Mouse (Mus musculus) right cerebral cortex, postnatal 4 days (tissue): Measurements from ENCODE around the gene Drg2.

Source experiments
- DNase-seq: peaks from one replicate; pipeline ENCODE4 v3.0.0-alpha.2; 2022

Gene Drg2

GRCm38 (mm10) chr11:60470743-60471142 lies 16.4 kb downstream of the Drg2 start:
- DNase-seq = no peak

- DNase-seq = no peak
These were observed 20.1 kb downstream of the Drg2 start for GRCm38 (mm10) chr11:60474534-60474933.

- DNase-seq = no peak
These were observed 21.4 kb downstream of the Drg2 start for GRCm38 (mm10) chr11:60475668-60476362.

GRCm38 (mm10) chr11:60478121-60478520 lies 23.7 kb downstream of the Drg2 start:
- DNase-seq = no peak

GRCm38 (mm10) chr11:60486267-60486666 lies 31.9 kb downstream of the Drg2 start:
- no peak for DNase-seq

- no peak for DNase-seq
These were observed 38.3 kb downstream of the Drg2 start for GRCm38 (mm10) chr11:60492726-60493125.

GRCm38 (mm10) chr11:60495692-60496091 lies 41.3 kb downstream of the Drg2 start:
- DNase-seq = no peak

GRCm38 (mm10) chr11:60507281-60507680 lies 52.9 kb downstream of the Drg2 start:
- DNase-seq = no peak

- DNase-seq = no peak
These were observed 54.6 kb downstream of the Drg2 start for GRCm38 (mm10) chr11:60508950-60509349.

GRCm38 (mm10) chr11:60509500-60509899 lies 55.1 kb downstream of the Drg2 start:
- DNase-seq = no peak

- no peak for DNase-seq
These were observed 57.5 kb downstream of the Drg2 start for GRCm38 (mm10) chr11:60511893-60512292.

GRCm38 (mm10) chr11:60512520-60512919 lies 58.1 kb downstream of the Drg2 start:
- no peak for DNase-seq

GRCm38 (mm10) chr11:60514941-60515340 lies 60.5 kb downstream of the Drg2 start:
- no peak for DNase-seq

- no peak for DNase-seq
These were observed 63.9 kb downstream of the Drg2 start for GRCm38 (mm10) chr11:60518305-60518704.
